Mouse (Mus musculus): ENCODE results near the gene Shc3.

GRCm38 (mm10) chr13:51582204-51582603 is 13.0 kb upstream of the Shc3 start:
- TF ChIP-seq POLR2A (IDR thresholded peaks at IDR 0.05; ENCODE audit: low read depth, low read length) (no peak), CTCF (conservative IDR thresholded peaks at IDR 0.05; ENCODE audit: insufficient read depth, insufficient read length, low read depth, low read length) (no peak)

Measured in kidney, adult 2 months (tissue).